Mouse (Mus musculus) lung, embryonic 16.5 days (tissue): ENCODE measurements around the gene Lce3a. TPM values are rescaled to one million over a fixed set of nuclear protein-coding genes. Genes with fewer than 3 reads are reported as not detected.

Experiments used
- ATAC-seq: fragments of 200-750 bp; cut with Nextera tagmentation; 2 replicates; pipeline ENCODE4 v1.8.0; 2017; ENCODE audit warnings: low read depth, mild to moderate bottlenecking, moderate library complexity
- H3K27ac ChIP-seq: fragments of 300-500 bp; sonication (generic); 2 replicates; pipeline ENCODE4 v1.5.1; 2014; ENCODE audit warnings: mild to moderate bottlenecking, control low read depth, low read length
- H3K27me3 ChIP-seq: fragments of 300-500 bp; sonication (generic); 2 replicates; pipeline ENCODE4 v1.6.1; 2014; ENCODE audit warnings: low read depth, low read length, mixed read lengths; ENCODE audit not compliant: control insufficient read depth, insufficient read depth
- H3K36me3 ChIP-seq: fragments of 300-500 bp; sonication (generic); 2 replicates; pipeline ENCODE4 v1.6.1; 2014; ENCODE audit warnings: low read length; ENCODE audit not compliant: control insufficient read depth, insufficient read depth
- H3K4me1 ChIP-seq: fragments of 300-500 bp; sonication (generic); replicated peaks from 2 replicates; pipeline ENCODE4 v1.6.1; 2014; ENCODE audit warnings: low read length, mixed read lengths; ENCODE audit not compliant: control insufficient read depth, insufficient read depth
- H3K4me2 ChIP-seq: fragments of 300-500 bp; sonication (generic); 2 replicates; pipeline ENCODE4 v1.6.1; 2014; ENCODE audit warnings: low read depth, low read length, control low read depth
- H3K4me3 ChIP-seq: fragments of 300-500 bp; sonication (generic); 2 replicates; pipeline ENCODE4 v1.5.1; 2014; ENCODE audit warnings: mild to moderate bottlenecking, low read length, control low read depth
- H3K9ac ChIP-seq: fragments of 300-500 bp; sonication (generic); 2 replicates; pipeline ENCODE4 v1.6.1; 2014; ENCODE audit warnings: low read length, control low read depth
- H3K9me3 ChIP-seq: fragments of 300-500 bp; sonication (generic); 2 replicates; pipeline ENCODE4 v1.6.1; 2016; ENCODE audit warnings: low read length; ENCODE audit not compliant: control insufficient read depth
- WGBS: fragments of 180-500 bp; shearing (Covaris S2); extraction: QIAGEN DNeasy Blood & Tissue Kit; methylation state at CpG from one replicate; pipeline ENCODE4 v1.1.7; 2014; 5-methylcytosine and 5-hydroxymethylcytosine counted together
- polyA plus RNA-seq: library from polyadenylated mRNA; unstranded; fragments of >200 nt; fragmentation: Nextera tagmentation; extraction: Ambion mirVana; gene quantifications from 2 replicates; pipeline ENCODE4 v1.2.1, GENCODE M21; 2015

Gene Lce3a
- polyA plus RNA-seq, 1 experiment from 2014 or later, result not detected

GRCm38 (mm10) chr3:92894489-92894888 is 31.5 kb downstream of the Lce3a start:
- no peak for ATAC-seq
- Histone ChIP-seq H3K9me3 (no peaks in the 10 kb centered on the region), H3K27ac (no peak overlapping the region), H3K4me2 (no peak overlapping the region), H3K9ac (no peak overlapping the region), H3K36me3 (no peaks in the 10 kb centered on the region), H3K4me3 (no peak overlapping the region), H3K27me3 (no peaks in the 10 kb centered on the region), H3K4me1 (no peaks in the 10 kb centered on the region)
- 49% methylated on average over 1 of the region's 1 CpGs for whole genome bisulfite sequencing

DNA sequence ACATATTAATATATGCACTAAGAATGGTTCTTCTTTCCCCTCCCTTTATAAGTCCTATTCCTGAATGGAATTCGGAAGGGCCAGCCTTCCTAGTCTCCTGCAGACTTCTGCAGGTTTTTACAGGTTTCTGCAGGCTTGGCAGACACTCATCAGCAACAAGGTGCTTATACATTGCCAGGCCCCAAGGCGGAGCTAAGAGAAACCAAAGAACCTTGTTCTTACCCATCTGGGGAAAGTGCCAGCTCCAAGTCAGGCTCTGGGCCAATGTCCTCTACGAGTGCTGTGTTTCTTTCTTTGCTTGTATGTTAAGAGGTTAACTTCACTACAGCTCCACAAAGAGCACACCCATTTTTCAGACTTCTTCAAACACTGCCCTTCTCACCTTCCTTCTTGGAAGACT is 32.0 kb downstream of the Lce3a start:
- WGBS, result 46% methylated on average over 3 of the region's 3 CpGs
- H3K4me2 ChIP-seq, result no peak overlapping the region

More for the DNA sequence above, 32.0 kb downstream of the Lce3a start:
- no peaks in the 10 kb centered on the region for H3K36me3 ChIP-seq
- no peak overlapping the region for H3K4me3 ChIP-seq
- no peaks in the 10 kb centered on the region for H3K9me3 ChIP-seq
- ATAC-seq, result peak; percentile 60
- no peak overlapping the region for H3K9ac ChIP-seq
- no peaks in the 10 kb centered on the region for H3K27me3 ChIP-seq
- H3K27ac ChIP-seq, result no peak overlapping the region
- no peaks in the 10 kb centered on the region for H3K4me1 ChIP-seq

Other genes with a start within 250 kb of the Lce3a start
- gene Lce1c, start 247.0 kb downstream of the Lce3a start, polyA plus RNA-seq, result not detected in 2 replicates
- gene Lce1d, start 239.0 kb downstream of the Lce3a start, polyA plus RNA-seq, result not detected in 2 replicates
- gene Lce1e, start 217.2 kb downstream of the Lce3a start, polyA plus RNA-seq, result not detected in 2 replicates
- gene Lce1f, start 205.9 kb downstream of the Lce3a start, polyA plus RNA-seq, result not detected in 2 replicates
- gene Gm38119, start 187.1 kb downstream of the Lce3a start, polyA plus RNA-seq, result not detected in 2 replicates
- gene Lce1g, start 173.9 kb downstream of the Lce3a start, polyA plus RNA-seq, result not detected in 2 replicates
- not detected in 2 replicates for gene Lce1h, start 161.2 kb downstream of the Lce3a start, polyA plus RNA-seq
- gene Lce1i, start 147.3 kb downstream of the Lce3a start, polyA plus RNA-seq, result not detected in 2 replicates
- not detected in 2 replicates for gene Lce1j, start 135.7 kb downstream of the Lce3a start, polyA plus RNA-seq
- not detected in 2 replicates for gene Lce1k, start 118.3 kb downstream of the Lce3a start, polyA plus RNA-seq
- not detected in 2 replicates for gene Kprp, start 99.0 kb downstream of the Lce3a start, polyA plus RNA-seq
- gene Lce1l, start 74.9 kb downstream of the Lce3a start, polyA plus RNA-seq, result not detected in 2 replicates
- not detected in 2 replicates for gene 2310050C09Rik, start 56.0 kb downstream of the Lce3a start, polyA plus RNA-seq
- not detected in 2 replicates for gene Lce3b, start 6.7 kb upstream of the Lce3a start, polyA plus RNA-seq
- not detected in 2 replicates for gene Lce3c, start 18.3 kb upstream of the Lce3a start, polyA plus RNA-seq
- gene Lce3d, start 31.2 kb upstream of the Lce3a start, polyA plus RNA-seq, result not detected in 2 replicates
- not detected in 2 replicates for gene Lce3e, start 40.8 kb upstream of the Lce3a start, polyA plus RNA-seq
- 0.70 TPM in 1 of 2 replicates, not detected in the other for gene Lce3f, start 66.0 kb upstream of the Lce3a start, polyA plus RNA-seq
- 1.5 TPM in 1 of 2 replicates, not detected in the other for gene Crct1, start 89.5 kb upstream of the Lce3a start, polyA plus RNA-seq
- gene Lce1m, start 92.8 kb upstream of the Lce3a start, polyA plus RNA-seq, result 0.58 TPM in 1 of 2 replicates, not detected in the other
- gene Gm4858, start 142.6 kb upstream of the Lce3a start, polyA plus RNA-seq, result not detected in 2 replicates
- gene Crnn, start 218.6 kb upstream of the Lce3a start, polyA plus RNA-seq, result not detected in 2 replicates